Mouse (Mus musculus) forebrain, embryonic 16.5 days (tissue): ENCODE data around the gene Ublcp1. TPM values are rescaled to one million over a fixed set of nuclear protein-coding genes. Genes with fewer than 3 reads are reported as not detected.

ENCODE experiments used
- ATAC-seq: fragments of 200-750 bp; cut with Nextera tagmentation; 2 replicates; pipeline ENCODE4 v1.8.0; 2017; ENCODE audit warnings: mild to moderate bottlenecking, moderate library complexity
- H3K27ac ChIP-seq: fragments of 300-500 bp; sonication (generic); 2 replicates; pipeline ENCODE4 v1.5.1; 2014; ENCODE audit warnings: low read length, control low read depth
- H3K27me3 ChIP-seq: fragments of 300-500 bp; sonication (generic); replicated peaks from 2 replicates; pipeline ENCODE4 v1.6.1; 2014; ENCODE audit warnings: low read length; ENCODE audit not compliant: control insufficient read depth, insufficient read depth
- H3K36me3 ChIP-seq: fragments of 300-500 bp; sonication (generic); 2 replicates; pipeline ENCODE4 v1.6.1; 2014; ENCODE audit not compliant: control insufficient read depth, insufficient read depth
- H3K4me1 ChIP-seq: fragments of 300-500 bp; sonication (generic); replicated peaks from 2 replicates; pipeline ENCODE4 v1.6.1; 2014; ENCODE audit warnings: low read length; ENCODE audit not compliant: control insufficient read depth, insufficient read depth
- H3K4me2 ChIP-seq: fragments of 300-500 bp; sonication (generic); 2 replicates; pipeline ENCODE4 v1.6.1; 2014; ENCODE audit warnings: mild to moderate bottlenecking, low read length, control low read depth
- H3K4me3 ChIP-seq: fragments of 300-500 bp; sonication (generic); replicated peaks from 2 replicates; pipeline ENCODE4 v1.5.1; 2014; ENCODE audit warnings: mild to moderate bottlenecking, low read length, control low read depth
- H3K9ac ChIP-seq: fragments of 300-500 bp; sonication (generic); replicated peaks from 2 replicates; pipeline ENCODE4 v1.6.1; 2014; ENCODE audit warnings: low read depth, low read length, control low read depth
- H3K9me3 ChIP-seq: fragments of 300-500 bp; sonication (generic); 2 replicates; pipeline ENCODE4 v1.6.1; 2016; ENCODE audit warnings: low read length; ENCODE audit not compliant: control insufficient read depth
- WGBS: fragments of 180-500 bp; shearing (Covaris S2); extraction: QIAGEN DNeasy Blood & Tissue Kit; methylation state at CpG from one replicate; pipeline ENCODE4 v1.1.7; 2014; 5-methylcytosine and 5-hydroxymethylcytosine counted together
- polyA plus RNA-seq: library from polyadenylated mRNA; unstranded; fragments of >200 nt; fragmentation: Nextera tagmentation; extraction: Ambion mirVana; gene quantifications from 2 replicates; pipeline ENCODE4 v1.2.1, GENCODE M21; 2015

The Ublcp1 gene
- polyA plus RNA-seq, 1 experiment from 2014 or later, result 53.1 TPM

DNA sequence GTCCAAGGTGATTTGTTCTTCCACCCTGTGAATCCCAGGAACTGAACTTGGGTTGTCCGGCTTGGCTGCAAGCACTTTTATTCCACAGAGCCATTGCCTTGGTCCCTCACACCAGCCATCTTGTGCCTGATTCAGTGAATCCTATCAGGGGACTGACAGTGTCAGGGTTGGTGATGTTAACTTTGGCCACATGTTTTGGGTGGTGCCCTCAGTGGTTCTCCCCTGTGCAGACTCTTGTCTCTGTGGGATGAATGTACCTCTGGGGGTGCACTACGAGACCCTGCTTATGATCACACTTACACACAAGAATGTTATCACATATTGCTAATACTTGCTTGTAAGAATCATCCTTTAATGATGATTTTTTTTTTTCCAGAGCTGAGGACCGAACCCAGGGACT is 40.3 kb downstream of the Ublcp1 start:
- 91% methylated on average over 3 of the region's 3 CpGs for WGBS
- no peak for ATAC-seq
- H3K27ac ChIP-seq, result no peak overlapping the region
- H3K27me3 ChIP-seq, result no peaks in the 10 kb centered on the region
- no peak overlapping the region for H3K4me2 ChIP-seq
- no peaks in the 10 kb centered on the region for H3K36me3 ChIP-seq
- H3K4me1 ChIP-seq, result no peaks in the 10 kb centered on the region
- no peak overlapping the region for H3K9ac ChIP-seq
- H3K4me3 ChIP-seq, result no peak overlapping the region
- H3K9me3 ChIP-seq, result no peaks in the 10 kb centered on the region

DNA sequence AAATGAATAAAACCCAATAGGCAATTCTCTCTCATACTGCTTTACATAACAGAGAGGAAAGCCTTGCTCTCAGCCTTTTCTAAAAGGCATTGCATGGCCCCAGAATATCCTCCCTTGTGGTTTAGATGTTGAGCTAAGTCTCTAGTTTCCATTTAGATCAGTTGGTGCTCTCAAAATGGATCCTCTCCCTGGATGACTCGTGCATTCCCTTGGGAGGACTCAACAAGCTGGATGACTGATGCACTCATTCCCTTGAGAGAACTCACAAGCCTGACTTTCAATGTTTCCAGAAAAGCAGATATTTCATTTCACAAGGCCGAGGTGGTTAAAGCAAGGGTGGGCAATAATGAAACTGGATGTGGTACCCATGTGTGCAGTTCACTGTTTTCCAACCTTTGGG is 42.3 kb downstream of the Ublcp1 start:
- no peak overlapping the region for H3K4me2 ChIP-seq
- 71% methylated on average over 2 of the region's 2 CpGs for WGBS

DNA sequence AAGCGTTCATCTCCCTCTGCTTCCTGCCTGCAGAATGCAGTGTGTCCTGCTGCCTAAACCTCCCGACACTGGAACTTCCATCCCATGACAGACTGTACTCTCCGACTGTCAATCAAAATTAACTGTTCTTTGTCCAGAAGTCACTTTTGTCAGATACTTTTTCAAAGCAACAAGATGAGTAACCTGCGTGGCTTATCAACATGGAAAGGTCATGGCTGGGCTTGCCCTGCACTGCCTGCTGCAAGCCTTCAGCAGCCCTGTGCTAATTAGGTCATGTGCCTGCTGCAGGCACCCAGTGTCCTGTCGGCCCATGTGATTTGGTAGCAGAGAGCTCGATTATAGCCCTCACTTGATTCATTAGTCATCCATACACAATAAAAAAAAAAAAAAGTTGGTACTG is 44.7 kb downstream of the Ublcp1 start:
- H3K9ac ChIP-seq, result no peak overlapping the region
- no peaks in the 10 kb centered on the region for H3K4me1 ChIP-seq
- H3K4me2 ChIP-seq, result no peak overlapping the region
- ATAC-seq, result no peak
- H3K9me3 ChIP-seq, result no peaks in the 10 kb centered on the region
- no peak overlapping the region for H3K27ac ChIP-seq
- no peak overlapping the region for H3K4me3 ChIP-seq
- H3K36me3 ChIP-seq, result no peaks in the 10 kb centered on the region
- WGBS, result 77% methylated on average over 6 of the region's 6 CpGs
- H3K27me3 ChIP-seq, result no peaks in the 10 kb centered on the region

More for the DNA sequence above, 42.3 kb downstream of the Ublcp1 start:
- no peaks in the 10 kb centered on the region for H3K27me3 ChIP-seq
- no peaks in the 10 kb centered on the region for H3K9me3 ChIP-seq
- H3K9ac ChIP-seq, result no peak overlapping the region
- H3K4me1 ChIP-seq, result no peaks in the 10 kb centered on the region
- no peak overlapping the region for H3K27ac ChIP-seq
- H3K36me3 ChIP-seq, result no peaks in the 10 kb centered on the region
- no peak overlapping the region for H3K4me3 ChIP-seq
- ATAC-seq, result no peak

DNA sequence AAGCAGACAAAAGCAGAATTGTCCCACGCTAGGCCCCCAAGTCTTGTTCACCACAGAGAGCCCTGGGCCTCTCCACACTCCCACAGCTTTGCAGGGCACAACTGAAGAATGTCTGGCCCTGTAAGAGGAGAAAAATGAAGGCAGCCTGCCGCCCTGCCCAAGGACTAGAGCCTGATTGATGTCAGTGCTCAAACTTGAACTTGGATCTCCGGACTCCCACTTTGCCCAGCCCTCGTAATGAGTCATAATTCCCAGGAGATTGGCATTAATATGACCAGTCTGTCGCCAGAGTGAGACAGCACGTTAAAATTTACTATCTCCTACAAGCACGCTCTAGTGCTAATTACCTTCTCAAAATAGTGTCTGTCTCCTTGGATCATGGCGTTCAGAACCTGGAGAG is 45.3 kb downstream of the Ublcp1 start:
- ATAC-seq, result no peak
- 85% methylated on average over 8 of the region's 8 CpGs for whole genome bisulfite sequencing
- H3K4me1 ChIP-seq, result no peaks in the 10 kb centered on the region
- H3K27ac ChIP-seq, result no peak overlapping the region
- H3K4me3 ChIP-seq, result no peak overlapping the region
- H3K9ac ChIP-seq, result no peak overlapping the region
- H3K4me2 ChIP-seq, result no peak overlapping the region
- no peaks in the 10 kb centered on the region for H3K27me3 ChIP-seq
- H3K9me3 ChIP-seq, result no peaks in the 10 kb centered on the region
- no peaks in the 10 kb centered on the region for H3K36me3 ChIP-seq

DNA sequence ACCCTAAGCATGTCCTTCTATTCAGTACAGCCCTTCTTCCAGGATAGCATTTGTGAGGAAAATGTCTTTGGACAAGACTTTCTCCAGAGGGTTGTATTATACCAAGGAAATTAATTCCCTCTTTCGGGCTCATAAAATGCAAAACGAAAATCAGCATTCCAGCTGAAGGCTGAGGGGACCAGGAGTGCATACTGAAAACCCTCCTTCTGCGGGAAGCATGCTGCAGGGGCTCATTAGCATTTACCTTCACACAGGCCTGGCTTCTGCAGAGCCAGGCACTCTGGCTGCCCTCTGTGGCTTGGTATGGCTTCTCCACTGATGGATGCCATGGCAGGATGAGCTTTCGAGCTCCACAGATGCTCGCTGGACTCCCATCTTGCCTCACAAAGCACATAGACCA is 46.3 kb downstream of the Ublcp1 start:
- Histone ChIP-seq H3K4me1 (no peaks in the 10 kb centered on the region), H3K4me2 (no peak overlapping the region), H3K4me3 (no peak overlapping the region), H3K9ac (no peak overlapping the region), H3K27me3 (no peaks in the 10 kb centered on the region), H3K9me3 (no peaks in the 10 kb centered on the region), H3K27ac (no peak overlapping the region), H3K36me3 (no peaks in the 10 kb centered on the region)
- 49% methylated on average over 5 of the region's 5 CpGs for WGBS
- ATAC-seq, result no peak; the same call in 1 of the 2 replicates

DNA sequence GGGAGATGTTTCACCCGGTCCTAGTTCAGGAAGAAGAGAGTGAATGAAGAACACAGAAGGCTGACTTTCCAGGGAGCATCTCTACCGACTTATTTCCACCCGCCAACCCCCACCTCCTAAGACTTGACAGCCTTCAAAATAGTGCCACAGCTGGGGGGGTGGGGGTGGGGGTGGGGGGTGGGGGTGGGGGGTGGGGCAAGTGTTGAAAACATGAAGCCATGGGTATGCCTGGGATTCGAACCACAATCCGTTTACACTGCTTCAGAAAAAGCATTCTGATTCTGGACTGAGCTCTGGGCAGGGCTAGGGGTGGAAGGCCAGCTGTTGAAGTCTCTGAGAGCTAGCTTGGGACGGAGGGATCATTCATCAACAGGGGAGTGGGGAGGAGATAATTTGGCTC is 47.0 kb downstream of the Ublcp1 start:
- H3K27ac ChIP-seq, result no peak overlapping the region
- no peak for ATAC-seq
- WGBS, result 67% methylated on average over 6 of the region's 6 CpGs

DNA sequence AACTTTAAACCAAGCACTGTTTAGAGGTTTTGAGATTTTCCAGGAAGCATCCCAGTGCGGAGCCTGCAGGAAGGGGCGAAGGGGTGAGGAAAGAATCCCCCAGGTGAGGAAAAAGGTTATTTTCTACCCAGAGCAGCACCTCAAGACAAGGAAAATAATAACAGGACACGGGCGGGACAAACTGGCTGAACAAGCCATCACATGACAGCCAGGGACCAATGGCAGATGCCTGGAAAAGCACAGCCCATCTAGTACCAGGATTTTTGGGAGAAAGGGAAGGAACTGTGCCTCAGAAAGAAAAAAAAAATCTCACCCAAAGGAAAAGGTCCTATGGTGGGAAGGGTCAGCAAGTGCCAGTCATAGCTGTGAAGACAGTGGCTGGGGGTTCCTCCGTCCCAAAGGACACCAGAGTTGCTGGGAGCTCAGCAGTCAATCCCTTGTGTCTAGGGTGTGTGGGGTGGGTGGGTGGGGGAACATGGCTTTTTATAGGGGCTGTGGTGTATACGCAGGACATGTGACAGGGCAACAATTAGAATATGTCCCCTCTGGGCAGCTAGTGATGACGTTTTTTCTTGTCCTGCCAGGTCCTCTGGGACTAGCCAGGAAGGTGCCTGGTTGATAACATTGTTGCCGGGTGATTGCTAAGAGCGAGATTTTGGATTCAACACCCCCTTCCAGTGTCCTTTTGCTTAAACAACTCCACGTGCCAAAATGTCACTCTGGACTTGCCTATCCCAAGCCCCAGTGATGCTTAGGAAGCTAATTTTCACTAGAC is 47.8 kb downstream of the Ublcp1 start:
- 74% methylated on average over 10 of the region's 10 CpGs for WGBS
- Histone ChIP-seq H3K36me3 (no peaks in the 10 kb centered on the region), H3K4me2 (no peak overlapping the region), H3K4me3 (no peak overlapping the region), H3K9me3 (no peaks in the 10 kb centered on the region), H3K27me3 (no peaks in the 10 kb centered on the region), H3K4me1 (no peaks in the 10 kb centered on the region), H3K9ac (no peak overlapping the region), H3K27ac (no peak overlapping the region)
- no peak for ATAC-seq

More for the DNA sequence above, 47.0 kb downstream of the Ublcp1 start:
- Histone ChIP-seq H3K4me3 (no peak overlapping the region), H3K27me3 (no peaks in the 10 kb centered on the region), H3K36me3 (no peaks in the 10 kb centered on the region), H3K4me1 (no peaks in the 10 kb centered on the region), H3K9me3 (no peaks in the 10 kb centered on the region), H3K9ac (no peak overlapping the region), H3K4me2 (no peak overlapping the region)

DNA sequence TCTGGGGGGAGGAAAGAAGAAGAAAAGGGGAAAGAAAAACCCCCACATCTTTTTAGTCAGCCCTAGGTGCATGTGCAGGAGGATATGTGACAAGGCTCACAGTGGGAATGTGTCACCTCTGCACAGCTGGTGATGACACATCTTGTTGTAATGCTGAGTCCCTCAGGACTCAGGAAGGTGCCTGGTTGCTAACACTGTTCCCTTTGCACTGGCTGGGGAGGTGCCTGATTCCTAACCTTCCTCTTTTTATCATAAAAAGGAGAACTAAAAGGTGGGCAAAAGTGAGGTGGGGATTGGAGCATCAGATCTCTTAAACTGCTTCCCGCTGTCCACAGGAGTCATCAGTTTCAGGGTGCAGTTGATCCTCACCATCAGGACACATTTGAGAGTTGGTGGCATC is 52.9 kb downstream of the Ublcp1 start:
- no peak for ATAC-seq
- no peaks in the 10 kb centered on the region for H3K36me3 ChIP-seq
- H3K27ac ChIP-seq, result no peak overlapping the region
- no peak overlapping the region for H3K4me3 ChIP-seq
- H3K9ac ChIP-seq, result no peak overlapping the region
- no peaks in the 10 kb centered on the region for H3K9me3 ChIP-seq
- no peaks in the 10 kb centered on the region for H3K27me3 ChIP-seq
- H3K4me2 ChIP-seq, result no peak overlapping the region
- H3K4me1 ChIP-seq, result no peaks in the 10 kb centered on the region
- WGBS, result 93% methylated on average over 1 of the region's 1 CpGs

DNA sequence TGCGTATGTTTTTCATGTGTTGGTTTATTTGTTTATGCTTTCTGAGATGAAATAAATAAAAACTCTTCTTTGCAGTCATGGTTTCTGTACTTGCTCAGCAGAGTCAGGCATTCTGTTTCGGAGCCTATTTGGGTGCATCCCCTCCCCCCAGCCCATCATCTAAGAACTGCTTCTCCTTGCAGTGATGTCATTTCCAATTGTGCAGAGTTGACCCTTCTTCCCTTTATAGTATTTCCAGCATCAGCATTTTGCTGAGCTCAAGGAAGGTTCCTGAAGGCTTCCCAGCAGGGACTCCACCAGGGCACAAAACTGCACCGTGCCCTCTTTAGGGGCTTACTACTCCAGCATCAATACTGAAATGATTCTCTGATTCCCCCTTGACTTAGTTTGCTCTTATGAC is 55.7 kb downstream of the Ublcp1 start:
- Histone ChIP-seq H3K4me1 (no peaks in the 10 kb centered on the region), H3K9me3 (no peaks in the 10 kb centered on the region), H3K4me3 (no peak overlapping the region), H3K27me3 (no peaks in the 10 kb centered on the region; the same call in 1 of the 2 replicates), H3K4me2 (no peak overlapping the region), H3K36me3 (no peaks in the 10 kb centered on the region), H3K27ac (no peak overlapping the region), H3K9ac (no peak overlapping the region)
- ATAC-seq, result no peak
- WGBS, result 83% methylated on average over 3 of the region's 3 CpGs

DNA sequence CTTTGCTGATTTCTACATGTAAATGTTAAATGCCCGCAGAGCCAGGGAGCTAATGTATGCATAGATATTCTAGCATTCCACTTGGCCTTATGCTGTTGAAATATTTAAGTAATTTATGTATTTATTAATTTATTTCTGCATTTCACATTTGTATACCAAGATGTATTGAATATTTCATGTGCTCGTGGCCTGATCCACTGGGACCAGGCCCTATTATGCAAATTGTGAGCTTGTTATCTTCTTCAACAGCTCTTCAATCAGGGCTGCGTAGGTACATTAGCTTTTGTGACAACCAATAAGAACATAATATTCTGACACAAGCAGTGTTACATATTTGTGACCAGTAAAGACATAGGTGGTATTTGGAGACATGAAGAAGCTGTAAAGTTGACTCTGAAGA is 56.9 kb downstream of the Ublcp1 start:
- no peak for ATAC-seq
- H3K36me3 ChIP-seq, result no peaks in the 10 kb centered on the region
- no peak overlapping the region for H3K4me3 ChIP-seq
- no peak overlapping the region for H3K4me2 ChIP-seq
- H3K4me1 ChIP-seq, result no peaks in the 10 kb centered on the region
- H3K27me3 ChIP-seq, result no peaks in the 10 kb centered on the region; the same call in 1 of the 2 replicates
- WGBS, result 77% methylated on average over 3 of the region's 3 CpGs
- H3K27ac ChIP-seq, result no peak overlapping the region
- H3K9ac ChIP-seq, result no peak overlapping the region
- no peaks in the 10 kb centered on the region for H3K9me3 ChIP-seq
